Mouse (Mus musculus): ENCODE measurements around the gene Gtdc1.

The Gtdc1 gene

DNA sequence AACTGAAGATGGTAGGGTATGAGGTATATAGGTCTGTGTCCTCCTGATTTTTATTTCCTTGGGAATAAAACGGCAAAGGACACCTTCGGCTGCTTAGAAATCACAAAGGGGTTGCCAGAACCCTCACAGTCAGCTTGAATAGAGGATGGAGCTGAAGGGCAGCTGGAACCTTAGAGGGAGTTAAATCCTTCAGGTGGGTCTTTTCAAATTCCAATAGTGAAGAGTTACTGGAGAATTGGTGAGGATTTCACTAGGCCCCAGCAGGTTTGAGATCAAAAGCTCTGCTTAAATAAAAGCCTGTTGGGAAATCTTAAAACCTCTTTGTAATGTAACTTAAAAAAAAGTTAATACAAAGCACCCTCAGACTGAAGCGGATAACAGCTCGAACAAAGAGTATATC is 389.3 kb downstream of the Gtdc1 start:
- no peak for DNase-seq (ENCODE audit: inconsistent age in 2 of 2, low spot score in 1 of 2)

DNA sequence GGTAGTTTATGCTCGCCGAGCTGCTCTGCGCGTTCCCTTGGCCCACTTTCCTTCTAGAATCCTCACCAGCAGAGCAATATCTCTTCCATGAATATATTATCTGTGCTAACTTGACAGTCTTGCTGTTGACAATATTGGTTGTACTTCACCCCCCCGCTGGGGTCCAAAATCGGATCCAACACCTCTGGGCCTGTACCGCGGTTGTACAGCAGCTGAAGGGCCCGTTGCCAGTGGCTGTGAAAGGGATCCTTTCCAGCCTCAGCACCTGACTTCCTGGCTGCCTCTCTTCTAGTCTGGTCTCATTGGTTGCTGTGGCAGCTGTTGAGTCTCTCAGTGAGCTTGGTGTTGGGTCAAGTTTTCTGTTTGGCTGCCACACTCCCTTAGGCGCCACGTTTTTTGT is 391.7 kb downstream of the Gtdc1 start:
- no peak for DNase-seq (ENCODE audit: inconsistent age in 2 of 2, low spot score in 1 of 2)

DNA sequence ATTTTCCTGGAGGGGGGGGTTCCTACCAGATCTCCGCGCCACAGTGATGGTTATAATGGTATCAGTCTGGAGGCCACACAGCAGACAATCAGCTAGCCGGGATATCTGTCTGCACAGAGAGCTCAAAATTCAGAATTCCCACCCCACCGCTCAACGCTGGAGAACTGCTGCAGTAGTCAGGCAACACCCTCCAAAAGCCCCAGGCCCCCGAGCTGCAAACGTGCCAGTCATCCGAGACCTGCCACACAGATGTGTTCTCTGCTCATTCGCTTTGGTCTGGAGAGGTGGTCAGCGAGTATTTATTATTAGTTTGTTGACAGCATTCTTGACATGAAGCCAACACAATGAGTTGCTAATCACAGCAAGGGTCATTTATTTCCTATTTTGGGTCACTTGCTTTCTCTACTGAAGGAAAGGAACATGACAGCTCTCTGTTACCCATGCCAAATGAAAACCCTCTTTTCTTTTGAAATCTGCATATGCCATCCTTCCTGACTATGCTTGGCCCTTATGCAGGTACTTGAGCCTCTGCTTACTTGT is 392.3 kb downstream of the Gtdc1 start:
- no peak for DNase-seq (ENCODE audit: inconsistent age in 2 of 2, low spot score in 1 of 2)

DNA sequence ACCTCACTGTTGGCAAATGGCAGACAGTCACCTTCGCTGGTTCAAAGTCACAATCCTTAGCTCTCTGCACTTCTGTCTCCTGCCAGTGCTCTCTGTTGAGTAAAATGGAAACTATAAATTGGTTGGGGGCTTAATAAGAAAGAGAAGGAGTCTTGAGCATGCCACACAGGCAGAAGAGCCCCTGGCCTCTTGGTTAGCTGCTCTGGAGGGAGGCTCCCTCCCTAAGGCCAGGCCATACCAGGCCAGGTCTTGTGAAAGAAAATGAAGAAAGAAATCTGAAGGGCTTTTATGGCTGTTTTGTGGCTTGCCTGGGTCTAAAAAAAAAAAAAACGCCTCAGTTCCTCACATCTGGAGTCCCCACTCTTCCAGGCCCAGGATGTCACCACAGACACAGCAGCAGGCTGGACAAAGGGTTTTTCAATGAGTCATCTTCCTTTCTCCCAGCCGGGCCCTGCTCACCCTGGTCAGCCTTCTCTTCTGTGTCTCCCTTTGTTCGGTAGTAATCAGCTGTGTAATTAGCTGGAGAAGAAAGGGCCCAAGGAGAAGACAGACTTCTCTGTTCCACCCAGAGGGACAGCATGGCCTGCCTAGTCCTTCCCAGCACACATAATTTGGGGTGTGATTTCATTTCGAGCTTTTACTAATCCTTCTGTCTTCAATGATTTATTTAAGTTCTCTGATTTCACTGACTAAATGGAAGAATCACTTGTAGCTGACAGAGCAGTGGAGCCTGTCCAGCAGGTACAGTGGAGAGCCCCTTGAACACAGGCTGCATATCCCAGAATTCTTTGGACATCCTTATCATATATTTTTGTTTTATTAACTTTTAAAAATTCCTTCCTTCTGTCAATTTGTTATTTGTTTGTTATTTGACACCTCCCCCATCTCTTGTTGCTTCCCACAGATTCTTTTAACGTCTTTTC is 401.1 kb downstream of the Gtdc1 start:
- DNase-seq (ENCODE audit: inconsistent age in 2 of 2, low spot score in 1 of 2) = peak; percentile 33 to 71

DNA sequence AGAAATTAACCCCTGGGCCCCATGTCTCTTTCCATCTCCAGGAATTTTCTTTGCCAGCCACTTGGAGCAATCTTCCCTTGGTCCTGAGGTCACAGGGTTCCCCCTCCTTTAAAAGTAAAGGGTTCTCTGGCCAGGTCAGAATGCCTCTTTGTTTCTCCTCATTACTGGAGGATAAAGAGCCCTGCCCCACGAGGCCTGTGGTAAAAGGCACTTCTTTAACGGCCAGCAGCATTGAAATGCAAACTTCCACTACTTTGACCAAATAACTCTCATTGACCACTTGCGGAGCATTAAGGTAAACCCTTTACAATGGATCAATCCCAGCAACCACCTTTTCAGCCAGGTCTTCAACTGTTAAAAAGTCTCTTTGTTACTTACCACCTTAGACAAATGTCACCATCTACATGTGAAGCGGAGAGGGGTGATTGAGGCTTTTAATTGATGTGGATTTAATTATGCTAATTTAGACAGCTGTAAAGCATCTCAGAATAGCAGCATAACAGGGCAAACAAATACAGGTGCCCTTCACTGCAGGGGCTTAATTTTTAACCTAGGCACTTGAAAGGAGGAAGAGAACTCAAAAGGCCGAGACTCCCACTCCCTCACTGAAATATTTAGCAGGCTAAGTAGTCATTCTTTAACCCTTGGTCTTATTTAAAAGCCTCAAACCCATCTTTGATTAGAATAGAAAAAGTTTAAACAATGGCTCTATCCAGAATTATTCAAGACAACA is 402.1 kb downstream of the Gtdc1 start:
- no peak for DNase-seq (ENCODE audit: inconsistent age in 2 of 2, low spot score in 1 of 2)

DNA sequence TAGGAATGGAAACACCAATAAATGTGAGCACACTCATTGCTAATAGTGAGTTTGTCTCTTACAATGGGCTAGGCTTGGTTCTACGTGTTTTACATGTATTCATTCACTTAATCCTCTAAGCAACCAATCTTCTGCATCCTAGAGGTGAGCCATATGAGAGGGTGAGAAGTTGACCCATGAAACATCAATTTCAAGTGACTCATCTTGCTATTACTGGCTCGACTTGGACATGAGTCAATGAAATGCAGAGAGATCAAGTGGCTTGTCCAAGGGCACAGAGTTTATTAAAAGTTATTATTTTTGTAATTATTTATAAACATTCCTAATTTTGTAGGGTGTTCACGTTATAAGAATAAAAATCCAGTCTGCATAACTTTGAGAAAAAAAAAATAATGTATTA is 408.2 kb downstream of the Gtdc1 start:
- DNase-seq (ENCODE audit: inconsistent age in 2 of 2, low spot score in 1 of 2) = peak in 1 of 2 experiments; percentile 74

DNA sequence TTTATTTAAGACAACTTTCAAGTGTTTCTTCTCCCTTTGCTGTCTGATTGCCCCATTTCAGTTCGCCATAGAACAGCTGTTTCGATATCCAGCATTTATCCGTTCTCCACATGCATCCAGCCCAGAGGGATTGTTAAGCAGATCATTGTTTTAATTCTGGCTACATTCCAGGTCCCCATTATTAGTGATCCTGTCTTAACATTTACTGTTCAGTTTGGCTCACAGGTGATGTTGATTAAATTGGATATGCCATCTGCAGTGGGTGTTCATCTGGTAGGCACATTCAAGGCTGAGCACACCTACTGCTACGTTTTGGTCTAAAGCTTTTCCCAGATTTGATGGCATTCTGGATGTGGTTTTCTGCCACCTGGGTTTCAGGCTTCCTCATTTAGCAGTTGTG is 409.4 kb downstream of the Gtdc1 start:
- DNase-seq (ENCODE audit: inconsistent age in 2 of 2, low spot score in 1 of 2) = no peak
